Mouse (Mus musculus) CD4-positive helper T cell, adult 2 months (primary cell): ENCODE results near the gene Map2k5.

ENCODE experiments used
- DNase-seq: peaks from one replicate; pipeline ENCODE4 v3.0.0-alpha.2; 2012; ENCODE audit warnings: low read depth, missing footprints, low spot score

The Map2k5 gene

GRCm38 (mm10) chr9:63263188-63263587, 114.5 kb downstream of the Map2k5 start:
- DNase-seq = no peak

GRCm38 (mm10) chr9:63258768-63259167, 118.9 kb downstream of the Map2k5 start:
- no peak for DNase-seq

GRCm38 (mm10) chr9:63257739-63258138, 120.0 kb downstream of the Map2k5 start:
- DNase-seq = no peak

DNA sequence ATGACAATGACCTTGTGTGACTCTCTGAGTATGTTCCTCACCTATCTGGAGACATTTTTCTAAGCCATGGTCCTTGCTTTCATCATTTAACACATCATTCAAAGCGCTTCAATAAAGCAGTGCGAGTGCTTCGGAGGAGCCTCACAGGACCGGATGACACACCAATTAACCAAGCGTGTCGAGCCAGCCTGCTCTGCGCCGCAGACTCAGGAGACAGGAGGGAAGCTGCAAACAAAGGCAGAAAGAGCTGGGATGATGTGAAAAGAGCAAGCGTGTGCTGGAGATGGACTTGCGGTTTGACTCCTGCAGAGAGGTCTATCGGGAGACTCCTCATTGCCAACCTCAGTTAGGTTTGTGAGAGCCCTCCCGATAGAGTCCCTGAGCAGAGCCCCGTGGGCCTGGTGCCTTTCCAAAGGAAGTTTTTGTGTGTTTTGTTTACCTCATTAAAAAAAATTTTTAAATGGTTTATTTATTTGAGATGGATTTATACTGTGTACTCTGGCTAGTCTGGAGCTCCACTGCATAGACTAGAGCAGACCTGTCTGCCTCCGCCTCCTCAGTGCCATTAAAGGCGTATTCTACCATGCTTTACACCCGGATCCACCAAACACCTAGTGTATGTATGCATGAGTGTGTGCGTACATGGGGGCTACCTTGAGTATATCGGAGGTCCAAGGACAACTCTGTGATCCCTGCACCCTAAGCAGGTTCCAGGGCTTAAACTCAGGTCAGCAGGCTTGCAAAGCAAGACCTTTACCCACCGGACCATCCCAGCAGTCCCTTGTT, 126.7 kb downstream of the Map2k5 start:
- DNase-seq = no peak

DNA sequence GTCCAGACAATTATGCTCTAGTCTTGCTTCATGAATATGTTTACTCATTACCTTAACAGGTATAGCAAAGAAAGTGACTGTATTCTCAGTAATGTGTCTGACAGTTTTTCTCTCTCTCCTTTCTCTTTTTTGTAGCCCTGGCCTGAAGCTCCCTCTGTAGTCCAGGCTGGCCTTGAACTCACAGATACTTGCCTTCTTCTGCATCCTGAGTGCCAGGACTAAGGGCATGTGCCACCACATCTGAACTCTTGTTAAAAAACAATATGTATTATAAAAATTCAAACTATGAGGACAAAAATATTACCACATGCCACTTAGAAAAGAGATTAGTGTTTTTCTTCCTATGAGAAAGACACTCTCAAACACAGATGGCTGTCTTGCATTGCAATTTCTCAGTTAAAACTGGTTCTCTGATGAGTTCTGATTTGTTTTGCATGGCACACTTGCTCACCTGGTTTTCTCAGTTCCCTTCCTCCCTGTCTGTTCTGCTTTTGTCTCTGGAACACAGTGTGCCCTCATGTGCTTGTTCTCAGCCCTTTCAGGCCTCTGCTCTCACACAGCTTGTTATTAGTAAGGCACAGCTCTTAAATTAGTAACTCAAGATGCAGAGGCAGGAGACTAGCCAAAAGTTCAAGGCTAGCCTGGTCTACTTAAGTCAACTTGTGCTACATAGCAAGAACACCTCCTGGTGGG, 129.5 kb downstream of the Map2k5 start:
- no peak for DNase-seq

- no peak for DNase-seq
Measured at GRCm38 (mm10) chr9:63246568-63247169, 131.0 kb downstream of the Map2k5 start.

- DNase-seq = no peak
Measured at GRCm38 (mm10) chr9:63241961-63242360, 135.7 kb downstream of the Map2k5 start.

- DNase-seq = no peak
Measured at GRCm38 (mm10) chr9:63241241-63241640, 136.5 kb downstream of the Map2k5 start.

- no peak for DNase-seq
Measured at GRCm38 (mm10) chr9:63234356-63234755, 143.3 kb downstream of the Map2k5 start.

DNA sequence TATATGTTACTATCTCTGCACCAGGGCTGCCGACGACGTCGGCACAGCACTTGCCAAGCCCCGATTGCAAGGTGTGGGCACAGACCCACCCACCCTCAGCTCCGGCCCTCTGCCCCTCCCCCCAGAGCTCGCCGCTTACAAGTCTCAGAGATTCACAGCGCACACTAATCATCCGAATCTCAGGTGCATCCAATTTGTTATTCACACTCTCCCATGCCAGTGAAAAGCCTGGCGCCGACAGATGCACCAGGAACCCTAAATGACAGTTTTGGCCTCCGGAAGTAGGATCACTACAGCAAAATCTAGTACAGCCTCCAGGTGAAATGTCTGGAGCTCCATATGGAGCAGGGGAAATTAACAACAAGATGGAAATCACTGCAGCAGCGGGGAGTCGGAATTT, 147.4 kb downstream of the Map2k5 start:
- no peak for DNase-seq

GRCm38 (mm10) chr9:63229124-63229523, 148.6 kb downstream of the Map2k5 start:
- DNase-seq = no peak

DNA sequence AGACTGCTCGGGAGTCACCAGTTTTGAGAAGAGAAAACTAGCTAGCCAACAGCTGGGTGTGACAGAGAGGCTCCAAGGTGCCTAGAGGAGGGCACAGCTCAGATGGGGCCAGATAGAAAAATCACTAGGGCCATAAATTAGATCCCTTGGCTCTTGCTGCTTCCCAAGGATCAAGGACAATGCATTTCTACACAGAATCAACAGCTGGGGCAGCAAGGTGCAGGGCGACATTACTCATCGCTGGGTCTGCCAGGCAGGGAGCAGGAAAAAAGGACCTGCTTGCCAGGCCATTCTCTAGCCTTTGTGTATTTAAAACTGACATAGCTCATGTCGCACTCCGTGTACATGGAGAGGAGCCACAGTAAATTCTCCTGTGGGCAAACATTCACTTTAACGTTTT, 155.5 kb downstream of the Map2k5 start:
- DNase-seq = no peak

DNA sequence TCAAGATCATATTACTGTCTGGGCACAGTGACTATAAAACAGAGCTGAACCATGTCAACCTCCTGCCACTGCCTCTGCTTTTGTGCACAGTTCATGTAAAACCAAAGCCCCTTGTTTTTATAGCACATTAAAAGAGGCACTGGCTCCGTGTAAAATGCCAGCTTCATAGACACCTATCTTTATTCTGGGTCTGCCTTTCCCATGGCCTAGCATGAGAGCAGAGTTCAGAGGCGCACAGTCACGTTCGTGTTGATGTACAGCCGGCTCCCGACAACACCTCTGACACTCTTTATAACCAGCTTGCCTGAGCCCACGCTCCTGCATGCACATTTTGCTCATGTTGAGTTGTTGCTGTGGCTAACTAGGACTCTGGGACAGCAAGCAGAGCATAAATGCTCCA, 157.9 kb downstream of the Map2k5 start:
- DNase-seq = no peak

GRCm38 (mm10) chr9:63215031-63215430, 162.7 kb downstream of the Map2k5 start:
- DNase-seq = no peak

DNA sequence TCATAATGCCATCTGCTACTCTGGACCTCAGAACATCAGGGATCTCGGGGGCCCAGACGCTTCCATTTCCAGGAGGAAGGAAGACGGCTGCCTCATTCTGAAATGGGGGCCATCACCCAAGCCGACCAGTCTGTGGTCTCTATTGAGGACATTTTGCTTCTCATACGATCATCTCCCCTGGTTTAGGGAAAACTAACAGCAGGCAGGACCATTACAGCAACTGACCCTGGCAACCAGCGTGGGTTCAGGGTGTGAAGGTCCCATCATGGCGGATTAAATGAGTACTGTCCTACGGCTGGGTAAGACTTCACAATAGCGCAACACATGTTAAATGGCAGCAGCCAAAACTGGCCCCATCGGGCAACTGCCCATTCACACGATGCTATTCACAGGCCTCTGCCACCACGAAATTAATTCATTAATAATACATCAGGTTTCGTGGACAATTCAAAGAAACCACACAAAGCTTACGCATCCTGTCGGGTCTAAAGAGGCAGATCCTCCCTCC, 170.9 kb downstream of the Map2k5 start:
- DNase-seq = no peak

DNA sequence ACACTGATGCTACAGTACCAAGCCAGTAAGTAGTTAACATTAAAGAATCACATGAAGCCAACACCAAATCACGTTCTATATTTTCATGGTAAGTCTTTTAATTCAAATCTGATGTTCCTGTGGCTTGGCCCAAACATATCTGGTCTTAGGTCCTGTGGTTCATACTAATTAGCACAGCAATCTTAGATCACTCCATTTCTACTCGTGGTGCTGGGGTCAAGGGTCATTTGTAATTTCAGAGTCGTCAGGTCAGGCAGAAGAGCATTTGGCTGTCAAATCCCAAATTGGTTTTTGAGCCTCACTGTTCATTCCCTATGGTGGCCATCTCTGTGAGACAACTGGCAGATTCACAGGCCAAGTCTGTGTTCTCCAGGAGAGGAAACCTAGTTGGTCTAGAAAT, 174.2 kb downstream of the Map2k5 start:
- no peak for DNase-seq

GRCm38 (mm10) chr9:63201376-63202323, 176.1 kb downstream of the Map2k5 start:
- DNase-seq = no peak

GRCm38 (mm10) chr9:63197252-63197651, 180.4 kb downstream of the Map2k5 start:
- no peak for DNase-seq

GRCm38 (mm10) chr9:63196114-63196682, 181.5 kb downstream of the Map2k5 start:
- no peak for DNase-seq

- no peak for DNase-seq
Measured at GRCm38 (mm10) chr9:63195523-63195922, 182.2 kb downstream of the Map2k5 start.

DNA sequence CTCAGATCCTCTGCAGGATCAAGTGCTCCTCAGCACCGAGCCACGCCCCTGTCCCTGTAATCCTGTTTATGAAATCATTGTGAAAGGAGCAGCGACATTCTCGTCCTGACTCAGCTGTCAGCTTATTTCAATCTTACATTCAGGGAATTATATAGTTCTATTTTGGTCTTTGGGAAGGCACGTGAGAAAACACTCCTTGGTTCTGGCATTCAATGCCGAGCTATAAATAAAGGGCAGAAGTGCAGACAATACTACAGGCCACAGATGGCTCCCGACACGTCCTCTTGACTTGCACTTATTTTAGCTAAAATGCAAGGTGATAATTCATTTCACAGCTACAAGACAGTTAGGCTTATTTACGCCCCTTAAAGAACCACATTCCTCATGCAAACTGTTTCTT, 182.9 kb downstream of the Map2k5 start:
- DNase-seq = no peak
